Mouse (Mus musculus) limb, embryonic 13.5 days (tissue): ENCODE measurements around the gene Gm8374. TPM values are rescaled to one million over a fixed set of nuclear protein-coding genes. Genes with fewer than 3 reads are reported as not detected.
"Not testable (repeated sequence)": the region's sequence is repeated elsewhere in the genome, so short reads cannot be mapped to it uniquely, and the experiment has no call there.

Experiments used
- ATAC-seq: fragments of 200-750 bp; cut with Nextera tagmentation; 2 replicates; pipeline ENCODE4 v1.8.0; 2017; ENCODE audit warnings: low read depth, moderate number of reproducible peaks, moderate TSS enrichment; ENCODE audit not compliant: low FRiP score
- H3K27ac ChIP-seq: fragments of 300-500 bp; sonication (generic); 2 replicates; pipeline ENCODE4 v1.5.1; 2015; ENCODE audit warnings: inconsistent platforms, mild to moderate bottlenecking, moderate library complexity
- H3K27me3 ChIP-seq: fragments of 300-500 bp; sonication (generic); 2 replicates; pipeline ENCODE4 v1.6.1; 2015; ENCODE audit warnings: mild to moderate bottlenecking, inconsistent platforms
- H3K36me3 ChIP-seq: fragments of 300-500 bp; sonication (generic); 2 replicates; pipeline ENCODE4 v1.6.1; 2015; ENCODE audit warnings: inconsistent platforms, mild to moderate bottlenecking, moderate library complexity
- H3K4me1 ChIP-seq: fragments of 300-500 bp; sonication (generic); 2 replicates; pipeline ENCODE4 v1.6.1; 2015; ENCODE audit warnings: inconsistent platforms
- H3K4me2 ChIP-seq: fragments of 300-500 bp; sonication (generic); replicated peaks from 2 replicates; pipeline ENCODE4 v1.6.1; 2015; ENCODE audit warnings: inconsistent platforms, mild to moderate bottlenecking, moderate library complexity
- H3K4me3 ChIP-seq: fragments of 300-500 bp; sonication (generic); 2 replicates; pipeline ENCODE4 v1.5.1; 2015; ENCODE audit warnings: moderate library complexity, mild to moderate bottlenecking, inconsistent platforms
- H3K9ac ChIP-seq: fragments of 300-500 bp; sonication (generic); 2 replicates; pipeline ENCODE4 v1.6.1; 2015; ENCODE audit warnings: mild to moderate bottlenecking, inconsistent platforms
- H3K9me3 ChIP-seq: fragments of 300-500 bp; sonication (generic); 2 replicates; pipeline ENCODE4 v1.6.1; 2016; ENCODE audit warnings: inconsistent platforms
- WGBS: fragments of 180-500 bp; shearing (Covaris S2); methylation state at CpG from one replicate; pipeline ENCODE4 v1.1.7; 2015; 5-methylcytosine and 5-hydroxymethylcytosine counted together
- polyA plus RNA-seq: library from polyadenylated mRNA; unstranded; fragments of >200 nt; fragmentation: Nextera tagmentation; extraction: Ambion mirVana; gene quantifications from 2 replicates; pipeline ENCODE4 v1.2.1, GENCODE M21; 2015

Gene Gm8374
- not detected in 2 replicates for polyA plus RNA-seq

DNA sequence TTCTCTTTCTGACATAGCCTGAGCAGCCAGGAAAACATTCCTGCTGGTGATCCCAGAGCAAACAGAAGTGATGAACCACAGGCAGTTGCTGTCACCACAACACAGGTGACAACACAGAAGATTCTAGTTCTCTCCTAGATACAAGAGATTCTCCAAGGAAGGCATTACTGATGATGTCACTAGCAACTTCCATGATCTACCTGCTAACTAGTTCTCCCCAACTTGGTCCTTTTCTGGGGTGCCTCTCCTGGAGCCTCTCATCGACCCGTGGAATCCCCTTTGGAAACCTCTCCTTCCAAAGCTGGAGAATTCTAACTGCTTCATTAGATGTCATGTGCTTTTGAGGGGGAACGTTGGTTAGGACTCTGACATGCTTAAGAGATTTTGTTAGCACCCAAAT is at the start of gene Gm8374:
Gene Gm8374 (minus strand): TSS at position 101 of the 400 bp plus-strand sequence.
- H3K9ac ChIP-seq, H3K4me3 ChIP-seq, H3K9me3 ChIP-seq, H3K4me2 ChIP-seq, ATAC-seq, H3K27ac ChIP-seq, H3K36me3 ChIP-seq, H3K4me1 ChIP-seq, H3K27me3 ChIP-seq: not testable (repeated sequence)
- 79% methylated on average over 3 of the region's 3 CpGs for WGBS

DNA sequence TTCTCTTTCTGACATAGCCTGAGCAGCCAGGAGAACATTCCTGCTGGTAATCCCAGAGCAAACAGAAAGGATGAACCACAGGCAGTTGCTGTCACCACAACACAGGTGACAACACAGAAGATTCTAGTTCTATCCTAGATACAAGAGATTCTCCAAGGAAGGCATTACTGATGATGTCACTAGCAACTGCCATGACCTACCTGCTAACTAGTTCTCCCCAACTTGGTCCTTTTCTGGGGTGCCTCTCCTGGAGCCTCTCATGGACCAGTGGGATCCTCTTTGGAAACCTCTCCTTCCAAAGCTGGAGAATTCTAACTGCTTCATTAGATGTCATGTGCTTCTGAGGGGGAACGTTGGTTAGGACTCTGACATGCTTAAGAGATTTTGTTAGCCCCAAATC is 32.6 kb downstream of the Gm8374 start, which contains the start of gene Gm5797:
Gene Gm5797 (minus strand): TSS at position 101 of the 400 bp plus-strand sequence.
- H3K4me2 ChIP-seq, H3K4me1 ChIP-seq, H3K9ac ChIP-seq, H3K9me3 ChIP-seq, H3K27ac ChIP-seq, ATAC-seq, H3K4me3 ChIP-seq, H3K36me3 ChIP-seq, H3K27me3 ChIP-seq: not testable (repeated sequence)
- whole genome bisulfite sequencing, result no CpG with 5 or more reads among the region's 1 CpGs

DNA sequence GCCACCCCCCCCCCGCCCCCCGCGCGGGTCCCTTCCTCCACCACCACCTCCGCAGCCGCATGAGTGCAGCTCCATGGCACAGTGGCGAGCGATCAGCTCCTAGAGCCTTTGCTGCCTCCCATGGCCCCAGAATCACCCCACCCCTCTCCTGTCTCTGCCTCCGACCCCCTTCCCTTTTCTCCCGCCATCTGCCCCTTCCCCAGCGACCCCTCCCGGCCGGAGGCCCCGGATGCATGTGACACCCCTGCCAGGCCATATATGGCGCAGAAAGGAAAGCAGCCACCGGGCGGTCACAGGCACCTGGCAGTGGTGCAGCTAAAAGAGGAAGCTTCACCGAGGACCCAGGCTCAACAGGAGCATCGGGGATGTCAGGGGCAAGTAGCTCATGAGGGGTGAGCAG is 49.8 kb downstream of the Gm8374 start:
- not testable (repeated sequence) for H3K27ac ChIP-seq, H3K4me1 ChIP-seq, ATAC-seq, H3K36me3 ChIP-seq, H3K27me3 ChIP-seq, H3K9me3 ChIP-seq
- Histone ChIP-seq H3K4me3 (peak overlapping the region; percentile 48), H3K4me2 (peak overlapping the region; percentile 74), H3K9ac (peak overlapping the region; percentile 59)
- 2% methylated on average over 13 of the region's 19 CpGs for WGBS

DNA sequence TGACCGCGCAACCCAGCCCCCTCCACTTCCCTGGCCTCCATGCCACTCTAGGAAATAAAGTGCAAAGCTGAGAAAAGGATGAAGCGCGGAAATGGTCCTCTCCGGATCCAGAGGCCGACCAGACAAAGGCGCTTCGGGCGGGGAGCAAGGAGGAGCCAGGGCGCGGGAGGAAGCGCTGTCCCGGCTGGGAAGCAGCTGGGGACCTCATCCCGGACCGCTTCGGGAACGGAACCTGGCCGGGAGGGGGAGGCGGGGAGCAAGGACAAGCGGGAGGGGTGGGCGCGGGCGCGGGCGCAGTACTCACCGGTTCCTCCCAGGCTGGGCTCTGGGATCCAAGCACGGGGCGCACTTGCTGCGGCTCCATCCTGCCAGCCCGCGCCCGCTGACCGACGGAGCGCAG is 50.3 kb downstream of the Gm8374 start, which contains the start of gene Gm3739:
Gene Gm3739 (minus strand): TSS at position 389 of the 400 bp plus-strand sequence.
- not testable (repeated sequence) for H3K9me3 ChIP-seq, H3K36me3 ChIP-seq, H3K4me1 ChIP-seq, H3K27ac ChIP-seq, H3K27me3 ChIP-seq, ATAC-seq
- 1% methylated on average over 13 of the region's 35 CpGs for WGBS
- peak within 1 kb of the TSS; percentile 48 for H3K4me3 ChIP-seq
- peak within 1 kb of the TSS; percentile 74 for H3K4me2 ChIP-seq
- peak within 1 kb of the TSS; percentile 59 for H3K9ac ChIP-seq

Other genes with a start within 250 kb of the Gm8374 start
- gene Gm6676, start 239.7 kb downstream of the Gm8374 start, polyA plus RNA-seq, result not detected in 2 replicates
- gene Gm3512, start 190.6 kb downstream of the Gm8374 start, polyA plus RNA-seq, result 3.9 and 4.9 TPM in 2 replicates
- gene Gm16434, start 170.6 kb downstream of the Gm8374 start, polyA plus RNA-seq, result not detected in 2 replicates
- gene Gm3727, start 100.4 kb downstream of the Gm8374 start, polyA plus RNA-seq, result not detected in 2 replicates
- gene Gm3739, start 50.1 kb downstream of the Gm8374 start, polyA plus RNA-seq, result 0.71 and 1.1 TPM in 2 replicates
- gene Gm5797, start 32.7 kb downstream of the Gm8374 start, polyA plus RNA-seq, result not detected in 2 replicates
- gene Gm3755, start 85.8 kb upstream of the Gm8374 start, polyA plus RNA-seq, result not detected in 2 replicates
- 0.39 and 0.88 TPM in 2 replicates for gene Gm3752, start 118.6 kb upstream of the Gm8374 start, polyA plus RNA-seq
- gene Gm3558, start 203.4 kb upstream of the Gm8374 start, polyA plus RNA-seq, result 0.36 and 0.70 TPM in 2 replicates
- not detected in 2 replicates for gene Gm10338, start 230.5 kb upstream of the Gm8374 start, polyA plus RNA-seq